Mouse (Mus musculus): Measurements from ENCODE around the gene Anks1b.
"Not testable (repeated sequence)": the region's sequence is repeated elsewhere in the genome, so short reads cannot be mapped to it uniquely, and the experiment has no call there.

Gene Anks1b

DNA sequence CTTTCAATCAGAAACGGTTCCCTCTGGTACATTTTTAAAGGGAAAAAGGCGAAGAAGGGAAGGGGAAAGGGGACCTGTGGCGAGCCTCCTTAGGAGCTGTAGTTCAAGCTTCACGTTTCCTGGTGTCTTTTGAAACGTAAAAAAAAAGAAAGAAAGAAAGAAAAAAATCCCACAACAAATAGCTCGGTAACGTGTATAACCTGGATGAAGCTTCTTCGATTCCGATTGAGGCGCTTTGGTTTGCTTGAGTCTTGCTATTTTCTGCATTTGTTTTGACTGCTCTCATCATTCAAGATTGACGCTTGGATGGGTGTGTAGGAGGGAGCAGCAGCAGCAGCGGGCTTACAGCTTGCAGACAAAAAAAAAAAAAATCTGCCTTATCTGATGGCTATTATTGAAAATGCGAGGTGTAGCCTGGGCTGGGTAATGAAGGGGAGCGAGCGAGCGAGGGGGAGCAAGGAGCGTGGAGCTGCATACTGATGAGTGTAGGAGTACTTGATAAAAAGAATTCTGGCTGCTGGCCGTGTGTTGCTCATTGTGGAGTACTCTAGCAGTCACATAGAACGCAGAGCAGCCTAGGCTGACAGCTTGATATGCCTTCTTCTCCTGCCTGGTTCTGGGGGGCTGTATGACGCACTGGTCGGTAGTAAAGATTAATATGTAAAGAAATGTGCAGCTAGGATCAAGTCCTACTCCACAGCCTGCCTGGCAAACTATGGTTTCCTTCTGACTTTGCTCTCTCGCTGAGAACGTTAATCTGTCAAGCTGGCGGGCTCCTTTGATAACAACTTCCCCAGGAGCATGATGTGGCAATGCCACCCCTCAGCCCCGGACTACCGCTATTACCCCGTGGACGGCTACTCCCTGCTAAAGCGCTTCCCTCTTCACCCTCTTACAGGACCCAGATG is 703.1 kb downstream of the Anks1b start:
- in situ Hi-C loops (cut with MboI), result no loop called here

DNA sequence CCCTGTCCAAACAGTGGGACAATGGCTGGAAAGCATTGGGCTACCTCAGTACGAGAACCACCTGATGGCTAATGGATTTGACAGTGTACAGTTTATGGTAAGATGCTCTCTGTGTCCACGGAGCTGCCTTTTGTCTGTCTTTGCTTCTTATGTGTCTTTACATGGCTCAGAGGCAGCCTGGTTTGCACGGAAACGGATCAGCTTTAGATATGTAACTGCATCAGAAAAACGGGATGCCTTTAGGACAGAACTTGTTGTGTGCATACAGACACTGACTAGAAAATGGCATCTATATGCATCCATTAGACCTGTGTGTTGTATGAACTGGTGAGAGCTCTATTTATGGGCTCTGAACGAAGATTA is 703.8 kb downstream of the Anks1b start:
- in situ Hi-C loops (cut with MboI), result no loop called here

DNA sequence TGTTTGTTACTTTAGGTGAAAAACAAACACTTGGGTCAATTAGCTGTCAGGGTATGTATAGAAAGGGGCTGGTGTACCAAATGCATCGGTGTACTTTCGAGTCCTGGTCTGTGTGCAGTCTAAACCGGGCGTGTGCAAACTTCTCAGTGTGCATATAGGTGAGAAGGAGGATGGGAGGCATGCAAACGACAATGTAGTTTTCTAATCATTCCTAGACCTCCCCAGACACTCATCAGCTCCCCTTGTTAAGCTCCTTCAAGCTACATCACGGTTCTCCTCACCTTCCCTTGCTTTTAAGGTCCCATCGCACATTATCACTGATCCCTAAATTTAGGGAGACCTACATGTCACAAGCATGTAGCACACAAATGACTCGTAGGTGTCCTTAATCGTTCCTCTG is 704.5 kb downstream of the Anks1b start:
- in situ Hi-C loops (cut with MboI), result no loop called here

DNA sequence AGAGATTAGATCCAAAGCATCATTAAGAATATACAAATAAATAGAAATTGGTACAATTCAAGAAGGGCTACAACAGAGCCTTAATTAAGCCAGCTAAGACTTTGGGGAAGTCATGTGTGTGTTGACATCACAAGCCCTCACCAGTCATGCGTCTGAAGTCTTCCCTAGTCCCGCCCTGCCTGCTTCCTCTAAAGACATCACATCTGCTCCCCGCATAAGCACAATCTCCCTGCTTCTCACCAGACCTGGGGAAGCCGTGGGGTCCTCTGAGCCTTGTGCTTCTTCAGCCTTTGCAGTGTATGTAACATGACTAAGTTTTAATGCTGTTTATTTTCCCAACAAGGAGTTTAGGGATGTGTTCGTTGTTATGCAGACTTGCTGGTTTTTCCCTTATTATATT is 706.7 kb downstream of the Anks1b start:
- in situ Hi-C loops (cut with MboI), result no loop called here

DNA sequence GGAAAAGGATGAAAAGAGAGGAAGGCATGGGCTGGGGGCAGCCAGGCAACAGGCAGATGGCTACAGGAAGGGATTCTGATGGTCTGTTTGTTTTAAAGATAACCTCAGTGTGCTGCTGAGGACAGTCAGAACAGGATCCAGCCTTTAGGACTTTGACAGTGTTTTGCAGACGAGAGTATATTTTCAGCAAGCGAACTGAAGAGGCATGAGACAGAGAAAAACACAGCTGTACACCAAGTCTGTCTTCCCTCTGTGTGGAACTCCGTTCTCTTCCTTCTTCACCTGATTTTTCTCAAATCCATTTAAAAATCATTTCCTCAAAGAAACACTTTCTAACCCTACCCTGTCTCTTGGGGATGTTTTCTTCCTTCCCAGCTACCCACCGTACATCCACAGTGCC is 710.7 kb downstream of the Anks1b start:
- in situ Hi-C loops (cut with MboI), result no loop called here

DNA sequence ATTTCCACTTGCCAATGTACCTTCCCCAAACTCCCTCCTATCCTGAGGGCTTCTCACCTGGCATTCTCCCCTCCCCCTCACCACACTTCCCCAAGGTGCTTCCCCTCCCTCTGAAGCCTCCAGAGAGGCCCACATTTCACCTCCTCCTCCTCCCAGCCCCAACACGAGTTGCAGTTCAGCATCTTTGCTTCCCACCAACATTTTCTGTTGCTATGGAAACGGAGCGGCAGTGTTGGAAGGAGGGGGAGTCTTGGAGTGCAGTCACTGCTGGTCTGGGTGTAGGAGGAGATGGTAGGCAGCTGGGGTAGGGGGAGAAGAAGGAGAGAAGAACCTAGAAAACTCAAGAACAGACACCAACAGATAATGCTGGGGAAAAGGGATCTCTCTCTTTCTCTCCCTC is 722.8 kb downstream of the Anks1b start:
- in situ Hi-C loops (cut with MboI), result no loop called here

DNA sequence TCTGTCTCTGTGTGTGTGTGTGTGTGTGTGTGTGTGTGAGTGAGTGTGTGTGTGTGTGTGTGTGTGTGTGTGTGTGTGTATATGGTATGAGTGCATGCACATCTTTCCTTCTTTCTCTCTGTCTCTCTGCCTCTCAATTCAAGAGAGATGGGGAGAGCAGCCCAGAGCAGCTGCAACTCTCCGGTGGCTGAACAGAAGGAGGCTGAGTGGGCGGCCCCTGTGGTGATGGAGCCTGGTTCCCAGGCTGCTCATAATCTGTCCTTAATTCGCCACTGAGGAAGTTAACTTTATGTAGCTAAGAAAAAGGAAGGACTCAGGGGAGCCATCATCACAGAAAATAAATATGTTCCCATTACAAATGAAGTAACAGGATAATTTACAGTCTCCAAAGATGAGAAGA is 723.3 kb downstream of the Anks1b start:
- in situ Hi-C loops (cut with MboI), result no loop called here

DNA sequence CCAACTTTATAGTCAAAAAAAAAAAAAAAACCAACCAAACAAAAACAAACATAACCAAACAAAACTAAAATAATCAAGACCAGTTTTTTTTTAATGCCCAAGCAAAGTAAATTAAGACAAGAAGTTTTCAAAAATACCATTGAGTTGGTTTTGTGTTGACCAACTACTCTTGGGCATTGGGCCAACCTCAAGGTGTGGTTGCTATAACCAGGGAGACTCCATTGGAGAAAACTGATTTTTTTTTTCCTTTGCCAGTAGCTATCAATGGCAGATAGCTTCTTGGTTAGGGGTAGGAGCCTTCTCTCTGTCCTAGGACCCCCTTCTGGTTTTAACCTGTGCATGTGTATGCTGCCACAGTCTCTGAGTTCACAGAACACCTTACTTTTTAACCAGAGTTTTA is 725.8 kb downstream of the Anks1b start:
- in situ Hi-C loops (cut with MboI), result no loop called here

DNA sequence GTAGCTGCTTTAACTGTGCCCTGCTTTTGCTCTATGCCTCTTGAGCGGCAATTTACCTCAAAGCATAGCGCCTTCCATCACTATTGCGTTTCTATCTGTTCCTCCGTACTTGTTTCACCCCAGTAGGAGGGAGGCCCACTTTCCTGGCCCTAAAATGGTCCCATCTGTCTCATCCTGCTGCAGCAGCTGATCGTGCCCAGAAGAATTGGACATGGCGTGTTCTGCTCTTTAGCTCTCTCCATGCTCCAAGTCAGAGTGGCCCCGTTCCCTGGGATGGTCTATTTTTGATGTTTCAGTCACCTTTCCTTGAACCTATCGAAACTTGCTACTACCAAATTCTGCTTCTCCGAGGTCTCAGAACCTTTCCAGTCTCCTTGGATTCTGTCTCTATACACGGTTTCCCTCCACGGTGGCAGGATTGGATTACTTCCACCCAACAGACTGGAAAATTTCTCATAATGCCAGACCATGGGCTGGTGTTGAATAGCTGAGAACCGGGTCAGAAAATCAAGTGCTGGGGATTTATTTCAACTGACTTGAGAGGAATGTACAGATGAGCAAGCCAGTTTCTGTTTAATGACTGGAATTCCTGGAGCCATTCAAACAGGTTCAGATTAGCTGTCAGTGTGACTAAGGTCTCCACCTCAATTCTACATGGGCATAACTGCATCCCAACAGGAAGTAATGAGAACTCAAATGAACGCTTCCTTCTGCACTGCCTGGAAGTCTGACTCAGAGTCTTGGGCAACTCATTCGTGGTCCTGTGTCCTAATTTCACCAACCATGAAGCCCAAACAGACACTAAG is 726.6 kb downstream of the Anks1b start:
- in situ Hi-C loops (cut with MboI), result no loop called here

DNA sequence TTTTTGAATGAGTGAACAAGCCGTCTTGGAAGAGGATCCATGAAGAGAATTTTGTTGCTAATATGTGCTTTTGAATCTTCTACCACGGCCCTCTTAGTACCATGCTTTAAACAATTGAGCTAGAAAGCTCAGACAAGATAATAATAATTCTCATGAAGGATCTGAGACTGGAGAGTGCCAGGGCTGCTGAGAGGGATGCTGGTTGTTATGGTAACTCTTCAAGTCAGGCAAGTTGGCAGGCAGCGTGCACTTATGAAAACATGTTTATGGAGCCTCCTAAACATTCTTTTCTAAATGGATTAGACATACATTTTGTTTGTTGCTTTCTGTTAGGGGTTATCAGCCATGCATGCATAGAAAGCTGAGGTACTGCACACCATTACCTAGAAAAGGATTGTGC is 734.3 kb downstream of the Anks1b start:
- in situ Hi-C loops (cut with MboI), result no loop called here

DNA sequence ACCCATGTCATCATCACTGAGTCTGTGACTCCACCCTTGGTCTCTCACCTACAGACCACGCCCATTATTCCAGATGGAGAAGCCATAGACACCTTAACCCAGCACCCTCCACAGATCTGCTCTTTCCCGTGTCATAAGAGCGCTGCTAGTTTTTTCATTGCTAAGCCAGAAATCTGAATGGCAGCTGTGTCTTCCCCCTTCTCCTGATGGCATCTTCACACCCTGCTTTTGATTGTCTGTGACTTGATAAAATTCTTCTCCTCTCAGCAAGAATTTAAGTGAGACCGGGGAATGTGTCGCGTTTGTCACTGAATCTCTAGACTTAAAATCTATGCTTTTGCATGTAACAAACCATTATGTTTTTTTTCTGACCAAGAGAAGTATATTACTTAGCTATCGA is 736.1 kb downstream of the Anks1b start:
- in situ Hi-C loops (cut with MboI), result no loop called here

DNA sequence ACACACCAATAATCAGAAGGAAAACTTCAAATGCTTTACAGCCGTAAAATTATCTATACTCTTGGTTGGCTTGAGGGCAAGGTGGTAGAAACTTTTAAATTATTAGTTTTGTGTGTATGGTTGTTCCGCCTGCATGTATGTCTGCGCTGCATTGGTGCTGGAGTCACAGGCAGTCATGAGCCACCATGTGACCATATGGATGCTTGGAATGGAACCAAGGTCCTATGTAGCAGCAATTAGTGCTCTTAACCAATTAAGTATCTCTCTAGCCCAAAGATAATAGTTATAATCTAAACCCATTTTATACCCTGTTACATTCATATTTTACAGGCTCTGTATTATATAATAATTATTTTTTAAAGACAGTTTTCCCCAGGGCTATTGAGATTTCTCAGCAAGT is 739.7 kb downstream of the Anks1b start:
- in situ Hi-C loops (cut with MboI), result no loop called here

DNA sequence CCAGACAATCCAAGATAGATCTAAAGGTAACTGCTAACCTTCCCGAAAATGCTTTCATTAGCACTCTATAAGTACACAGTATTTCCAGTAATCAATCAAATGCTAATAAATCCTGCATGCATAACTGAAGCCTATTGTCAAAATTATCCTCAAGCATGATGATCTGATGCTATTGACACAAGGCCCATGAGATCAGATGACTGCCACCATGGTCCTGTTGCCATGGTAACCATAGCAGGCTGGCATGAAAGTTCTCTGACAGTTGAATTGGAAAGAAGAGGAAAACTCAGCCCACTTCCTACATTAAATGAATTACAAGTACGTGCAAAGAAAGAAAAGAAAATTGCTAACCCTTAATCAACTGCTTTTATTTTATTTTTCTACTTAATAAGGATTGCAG is 741.9 kb downstream of the Anks1b start:
- in situ Hi-C loops (cut with MboI), result no loop called here

DNA sequence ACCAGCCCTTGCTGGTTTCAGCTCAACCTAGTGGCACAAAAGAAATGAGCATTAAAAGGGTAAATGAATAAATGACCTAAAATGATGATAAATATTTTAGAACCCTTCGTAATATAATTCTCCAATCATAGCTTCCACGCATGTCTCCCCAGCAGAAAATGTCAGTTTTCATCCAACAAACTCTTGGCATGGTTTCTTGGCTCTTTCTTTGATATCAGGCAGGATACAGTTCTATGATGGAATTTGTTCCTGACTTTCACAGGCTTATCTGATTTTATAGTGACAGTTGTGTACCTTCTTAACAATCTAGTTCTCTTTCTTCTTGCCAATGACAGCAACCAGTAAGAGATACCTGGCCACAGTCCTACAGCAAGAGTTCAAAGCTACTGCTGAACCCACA is 743.3 kb downstream of the Anks1b start:
- in situ Hi-C loops (cut with MboI), result no loop called here

DNA sequence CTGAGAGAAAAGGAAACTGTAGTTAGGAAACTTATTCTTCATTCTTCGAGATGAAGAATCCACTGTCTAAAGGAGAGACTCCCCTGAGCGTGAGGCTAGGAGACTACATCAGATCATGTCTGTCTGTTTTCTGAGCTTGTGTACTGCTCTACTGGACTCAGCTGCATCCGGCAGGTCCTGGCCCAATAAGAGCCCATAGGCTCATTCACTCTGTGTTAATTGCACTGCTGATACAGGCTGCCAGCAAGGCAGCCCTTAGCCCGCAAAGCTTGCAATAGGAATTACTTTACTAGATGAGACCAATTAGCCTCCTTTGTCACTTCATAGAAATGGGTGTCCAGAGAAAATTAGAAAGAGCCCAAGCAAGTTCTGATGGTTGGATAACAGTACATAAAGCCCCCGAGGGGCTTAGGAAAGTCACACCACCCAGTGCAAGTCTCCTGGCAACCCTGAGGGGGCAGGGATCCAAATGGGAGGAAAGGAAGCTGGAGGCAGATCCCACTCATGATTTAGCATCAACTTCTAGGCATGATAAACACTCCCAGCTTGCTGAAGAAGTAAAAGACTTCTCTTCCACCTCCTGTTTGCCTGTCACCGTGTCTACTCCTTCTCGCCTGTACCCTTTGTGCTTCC is 744.5 kb downstream of the Anks1b start:
- in situ Hi-C loops (cut with MboI), result no loop called here

DNA sequence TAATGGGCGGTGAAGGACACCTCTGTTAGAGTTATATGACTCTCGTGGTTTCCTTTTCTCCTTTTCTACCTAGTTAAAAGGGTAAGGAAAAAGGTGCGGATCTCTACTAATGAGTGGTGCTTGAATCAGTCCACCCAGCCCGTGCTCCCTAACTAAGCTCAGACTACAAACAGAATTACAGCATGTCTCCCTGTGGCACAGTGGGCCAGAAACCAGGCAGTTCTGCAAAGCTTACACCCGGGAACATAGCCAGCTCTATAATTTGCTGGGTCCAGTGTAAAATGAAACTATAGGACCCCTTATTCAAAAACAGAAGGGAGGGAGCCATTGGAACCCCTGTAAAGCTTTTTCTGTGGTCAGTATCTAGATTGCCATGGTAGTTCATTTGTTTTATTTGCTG is 754.2 kb downstream of the Anks1b start:
- in situ Hi-C loops (cut with MboI), result no loop called here

DNA sequence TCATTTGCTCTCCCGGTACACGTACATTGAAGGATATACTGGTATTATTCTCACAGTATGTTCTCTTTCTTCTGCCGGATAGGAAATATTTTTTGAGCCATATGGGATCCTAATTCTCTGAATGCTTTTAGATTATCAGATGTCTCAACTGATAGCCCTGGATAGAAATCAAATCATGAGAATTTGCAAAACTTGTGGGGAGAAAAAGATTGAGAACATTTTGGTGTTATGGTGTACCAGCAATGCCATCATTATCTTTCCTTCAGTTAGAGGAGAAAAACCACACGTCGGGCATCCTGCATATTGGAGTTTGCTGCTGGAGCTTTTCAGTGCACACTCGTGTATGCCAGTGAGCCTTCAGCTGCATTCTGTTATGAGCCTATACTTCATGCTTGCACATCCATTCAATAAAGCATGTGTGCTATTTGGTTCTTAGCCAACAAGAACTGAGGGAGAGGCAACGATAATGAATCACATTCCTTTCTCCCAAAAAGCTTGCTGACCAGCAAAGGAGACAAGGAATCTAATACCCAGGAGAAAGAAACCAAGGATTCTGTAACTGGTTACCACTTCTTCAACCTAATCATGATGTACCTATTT is 756.9 kb downstream of the Anks1b start:
- in situ Hi-C loops (cut with MboI), result no loop called here

DNA sequence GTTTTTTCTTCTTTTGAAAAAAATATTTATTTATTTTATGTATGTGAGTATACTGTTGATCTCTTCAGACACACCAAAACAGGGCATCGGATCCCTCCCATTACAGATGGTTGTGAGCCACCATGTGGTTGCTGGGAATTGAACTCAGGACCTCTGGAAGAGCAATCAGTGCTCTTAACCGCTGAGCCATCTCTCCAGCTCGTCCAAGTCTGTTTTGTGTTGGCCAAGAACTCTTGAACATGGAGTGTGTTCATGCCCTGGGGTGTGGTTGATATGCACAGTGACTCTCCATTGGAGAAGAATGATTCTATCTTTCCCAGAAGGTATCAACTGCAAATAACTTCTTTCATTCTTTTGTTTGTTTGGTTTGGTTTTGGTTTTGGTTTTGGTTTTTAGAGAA is 757.5 kb downstream of the Anks1b start:
- in situ Hi-C loops (cut with MboI), result not testable (repeated sequence)

DNA sequence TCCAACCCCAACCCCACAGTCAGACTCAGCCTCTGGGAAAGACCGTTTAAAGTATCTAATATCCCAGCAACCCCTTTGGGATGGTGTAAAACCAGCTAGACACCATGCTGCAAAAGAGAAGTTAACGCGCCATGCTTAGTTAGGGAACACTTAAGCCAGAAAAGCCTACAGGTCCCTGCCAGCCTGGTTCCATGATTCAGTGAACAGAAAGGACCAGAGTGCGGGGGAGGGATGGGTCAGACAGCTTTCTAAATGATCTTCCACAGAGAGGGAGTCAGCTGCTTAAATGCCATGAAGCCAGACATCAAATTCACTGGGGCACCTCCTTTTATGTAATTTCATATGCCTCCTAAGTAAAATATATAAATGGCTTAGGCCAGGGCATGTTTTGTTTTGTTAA is 764.0 kb downstream of the Anks1b start:
- in situ Hi-C loops (cut with MboI), result no loop called here

DNA sequence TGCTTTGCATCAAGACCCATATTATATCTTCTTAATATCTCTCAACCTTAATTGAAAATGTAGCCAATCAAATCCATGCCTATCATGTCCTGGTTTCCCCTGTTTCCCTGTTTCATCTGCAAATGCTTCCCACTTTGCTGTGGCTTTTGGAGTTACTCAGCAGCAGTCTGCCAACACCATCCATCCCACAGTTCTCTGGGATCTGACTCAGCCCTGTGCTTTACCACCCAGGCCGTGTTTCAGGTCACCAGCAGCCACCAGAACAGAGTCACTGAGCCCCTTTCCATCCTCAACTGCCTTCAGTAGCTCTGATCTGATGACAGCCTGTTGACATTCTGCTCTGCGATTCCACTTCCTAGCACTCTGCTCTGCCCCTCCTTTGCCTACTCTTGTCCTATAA is 776.4 kb downstream of the Anks1b start:
- in situ Hi-C loops (cut with MboI), result no loop called here

DNA sequence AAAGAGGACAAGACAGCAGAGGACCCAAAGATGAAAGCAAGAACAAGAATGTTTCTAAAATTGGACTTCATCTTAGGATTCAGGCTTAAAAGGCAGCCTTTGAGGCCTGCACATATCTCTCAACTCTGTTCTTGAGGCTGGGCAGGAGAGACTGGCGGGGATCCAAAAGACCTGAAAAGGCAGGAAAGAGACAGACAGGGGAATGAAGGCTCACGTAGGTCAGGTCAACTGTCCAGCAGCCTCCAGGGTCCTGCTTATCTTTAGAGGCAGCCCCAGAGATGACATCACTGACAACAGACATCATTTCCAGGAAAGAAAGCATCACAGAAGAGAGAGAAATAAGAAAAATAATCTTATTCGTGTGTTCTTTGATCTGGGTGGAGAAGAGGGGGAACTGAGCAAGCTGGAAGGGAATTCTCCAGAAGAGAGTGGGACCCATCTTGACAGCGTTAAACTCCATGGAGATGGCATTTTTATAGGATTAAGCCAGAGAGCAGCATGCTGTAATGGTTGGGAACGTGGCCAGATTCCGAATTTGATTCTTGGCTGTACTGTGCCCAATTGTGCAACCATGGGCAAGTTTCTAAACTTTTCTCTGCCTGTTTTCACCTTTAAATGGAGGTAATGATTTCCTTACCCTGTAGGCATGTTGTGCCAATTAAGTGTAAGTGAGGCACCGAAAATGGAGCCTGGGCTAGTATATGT is 784.3 kb downstream of the Anks1b start:
- in situ Hi-C loops (cut with MboI), result no loop called here

DNA sequence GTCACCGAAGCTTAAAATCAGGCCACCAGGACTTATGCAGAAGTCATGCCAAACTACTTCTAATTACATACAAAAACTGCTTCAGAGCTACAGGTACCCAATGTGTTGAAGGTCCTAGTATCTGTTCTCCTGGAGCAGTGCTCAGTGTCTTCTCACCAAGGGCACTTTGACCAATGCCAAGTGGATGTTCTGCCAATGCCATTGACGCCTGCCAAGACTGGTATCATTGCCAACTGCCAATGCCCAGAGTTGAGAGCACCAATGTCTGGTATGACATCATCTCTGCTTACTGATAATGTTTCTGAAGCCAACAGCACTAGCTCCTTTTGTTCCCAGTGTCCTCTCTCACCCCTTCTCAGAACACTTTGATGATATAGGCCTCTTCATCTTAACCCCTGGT is 793.4 kb downstream of the Anks1b start:
- in situ Hi-C loops (cut with MboI), result no loop called here

Measured in mature B cell (primary cell).